Mouse (Mus musculus): Measurements from ENCODE around the gene Mixl1. TPM values are rescaled to one million over a fixed set of nuclear protein-coding genes. Genes with fewer than 3 reads are reported as not detected.

Mixl1 gene
- polyA plus RNA-seq, 1 experiment from 2014 or later = not detected

DNA sequence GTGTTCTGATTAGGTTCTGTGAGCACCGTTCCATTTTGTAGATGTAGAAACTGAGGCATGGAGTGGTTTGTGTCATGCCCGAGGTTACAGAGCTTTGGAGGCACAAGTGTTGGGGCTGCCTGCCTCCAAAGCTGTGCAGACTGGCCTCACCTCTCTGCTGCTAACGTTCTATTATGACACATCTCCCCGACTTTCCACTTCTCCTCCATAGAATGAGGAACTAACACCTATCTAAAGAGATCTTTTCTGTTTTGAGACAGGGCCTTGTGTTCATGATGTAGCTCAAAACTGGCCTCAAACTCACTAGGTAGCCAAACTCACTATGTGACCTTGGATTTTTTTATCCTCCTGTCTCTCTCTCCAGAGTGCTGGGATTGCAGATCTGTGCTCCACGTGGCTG, 21.9 kb upstream of the Mixl1 start:
- H3K36me3 ChIP-seq (ENCODE audit: control insufficient read depth, insufficient read depth, low read length) = no peaks in the 10 kb centered on the region
- ATAC-seq (ENCODE audit: low read depth) = no peak
- WGBS = 76% methylated on average over 5 of the region's 5 CpGs

DNA sequence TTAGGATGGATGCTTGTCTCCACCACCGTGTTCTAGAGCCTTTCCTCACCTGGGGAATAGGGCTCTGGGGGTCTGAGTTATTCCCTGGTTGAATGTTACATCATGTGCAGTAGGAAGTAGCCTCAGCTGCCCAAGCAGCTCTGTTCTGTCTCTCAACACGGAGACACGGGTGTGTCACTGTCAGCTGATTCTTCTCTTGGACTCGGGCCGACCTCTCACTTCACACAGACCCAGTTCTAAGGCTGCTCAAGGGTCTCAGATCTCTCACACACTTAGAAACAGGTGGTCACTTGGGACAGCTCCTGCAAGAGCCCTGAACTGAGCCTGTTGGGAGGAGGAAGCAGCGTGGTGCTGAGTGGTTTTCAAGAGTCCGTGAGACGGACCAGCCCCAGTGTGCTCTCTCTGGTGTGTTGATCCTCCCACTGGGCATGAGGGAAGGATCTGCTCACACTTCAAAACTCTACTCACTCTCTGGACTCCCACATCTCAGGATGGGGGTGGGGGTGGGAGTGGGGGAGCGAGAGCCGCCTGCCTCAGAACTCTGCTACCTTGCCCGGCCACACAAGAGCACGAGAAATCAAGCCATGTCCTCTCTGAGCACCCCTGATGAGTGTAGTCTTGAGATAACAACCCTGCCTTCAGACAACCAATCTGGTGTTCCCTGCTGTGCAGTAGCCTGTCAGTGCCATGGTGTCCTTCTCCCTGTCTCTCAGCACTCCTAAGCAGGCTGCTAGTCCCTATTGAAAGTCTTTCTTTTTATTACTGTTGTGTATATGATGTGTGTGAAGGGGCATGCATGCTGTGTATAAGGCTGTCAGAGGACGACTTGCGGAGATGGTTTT, 12.3 kb upstream of the Mixl1 start:
- ATAC-seq (ENCODE audit: low read depth) = no peak
- no peak overlapping the region for H3K27ac ChIP-seq (ENCODE audit: low read depth, low read length)
- H3K4me1 ChIP-seq (ENCODE audit: control insufficient read depth, insufficient read depth, low read length) = no peaks in the 10 kb centered on the region
- no peak overlapping the region for H3K4me3 ChIP-seq (ENCODE audit: low read depth, low read length)
- H3K36me3 ChIP-seq (ENCODE audit: control insufficient read depth, insufficient read depth, low read length) = no peaks in the 10 kb centered on the region
- no peaks in the 10 kb centered on the region for H3K27me3 ChIP-seq (ENCODE audit: control insufficient read depth, insufficient read depth, low read length)
- H3K4me2 ChIP-seq (ENCODE audit: low read depth, low read length) = no peak overlapping the region
- 77% methylated on average over 14 of the region's 14 CpGs for WGBS
- H3K9me3 ChIP-seq (ENCODE audit: control insufficient read depth, low read length) = no peaks in the 10 kb centered on the region
- no peak overlapping the region for H3K9ac ChIP-seq (replicated peaks; ENCODE audit: low read depth, low read length)

More for the DNA sequence above, 21.9 kb upstream of the Mixl1 start:
- H3K9ac ChIP-seq (replicated peaks; ENCODE audit: low read depth, low read length) = no peak overlapping the region
- no peak overlapping the region for H3K27ac ChIP-seq (ENCODE audit: low read depth, low read length)
- H3K4me1 ChIP-seq (ENCODE audit: control insufficient read depth, insufficient read depth, low read length) = no peaks in the 10 kb centered on the region
- no peaks in the 10 kb centered on the region for H3K9me3 ChIP-seq (ENCODE audit: control insufficient read depth, low read length)
- H3K4me2 ChIP-seq (ENCODE audit: low read depth, low read length) = no peak overlapping the region
- no peak overlapping the region for H3K4me3 ChIP-seq (ENCODE audit: low read depth, low read length)
- H3K27me3 ChIP-seq (ENCODE audit: control insufficient read depth, insufficient read depth, low read length) = no peaks in the 10 kb centered on the region

DNA sequence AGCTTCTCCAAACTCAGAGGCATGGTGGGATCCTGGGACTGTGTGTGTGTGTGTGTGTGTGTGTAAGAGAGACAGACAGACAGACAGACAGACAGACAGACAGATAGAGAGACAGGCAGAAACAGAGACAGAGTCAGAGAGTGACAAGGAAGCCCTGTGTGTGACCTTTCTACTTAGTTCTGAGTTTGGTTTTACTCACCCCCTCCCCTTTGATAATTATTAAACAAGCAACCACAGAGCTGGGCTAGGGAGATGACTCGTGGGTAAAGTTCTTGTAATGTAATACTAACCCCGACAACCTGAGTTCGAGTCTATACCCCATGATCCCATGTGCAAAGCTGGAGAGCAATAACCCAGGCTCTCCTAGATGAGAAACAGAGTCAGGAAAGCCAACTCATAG, 11.0 kb upstream of the Mixl1 start:
- Histone ChIP-seq H3K27me3 (ENCODE audit: control insufficient read depth, insufficient read depth, low read length) (no peaks in the 10 kb centered on the region), H3K4me1 (ENCODE audit: control insufficient read depth, insufficient read depth, low read length) (no peaks in the 10 kb centered on the region), H3K27ac (ENCODE audit: low read depth, low read length) (no peak overlapping the region), H3K9ac (replicated peaks; ENCODE audit: low read depth, low read length) (no peak overlapping the region), H3K4me3 (ENCODE audit: low read depth, low read length) (no peak overlapping the region), H3K4me2 (ENCODE audit: low read depth, low read length) (no peak overlapping the region), H3K36me3 (ENCODE audit: control insufficient read depth, insufficient read depth, low read length) (no peaks in the 10 kb centered on the region), H3K9me3 (ENCODE audit: control insufficient read depth, low read length) (no peaks in the 10 kb centered on the region)
- ATAC-seq (ENCODE audit: low read depth) = no peak
- 86% methylated on average over 3 of the region's 3 CpGs for WGBS

DNA sequence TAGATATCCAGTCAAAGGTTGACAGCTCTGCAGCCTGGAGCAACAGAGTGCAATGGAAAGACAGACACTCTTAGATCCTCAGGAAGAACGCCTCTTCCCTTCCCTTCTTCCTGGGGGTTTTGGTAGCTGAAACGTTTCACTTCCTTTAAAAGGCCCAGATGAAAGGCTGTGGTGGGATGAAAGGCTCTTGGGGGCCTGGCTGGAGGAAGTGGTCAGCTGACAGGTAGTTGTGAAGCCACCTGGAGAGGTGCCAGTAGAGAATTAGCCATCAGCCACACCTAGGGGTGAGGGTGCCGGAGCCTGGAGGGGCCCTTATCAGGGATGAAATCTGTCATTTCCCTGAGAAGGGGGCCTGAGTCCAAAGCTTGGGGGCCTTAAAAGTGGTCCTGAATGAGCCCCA, 10.5 kb upstream of the Mixl1 start:
- H3K27me3 ChIP-seq (ENCODE audit: control insufficient read depth, insufficient read depth, low read length) = no peaks in the 10 kb centered on the region
- no peaks in the 10 kb centered on the region for H3K4me1 ChIP-seq (ENCODE audit: control insufficient read depth, insufficient read depth, low read length)
- H3K36me3 ChIP-seq (ENCODE audit: control insufficient read depth, insufficient read depth, low read length) = no peaks in the 10 kb centered on the region
- ATAC-seq (ENCODE audit: low read depth) = no peak
- no peak overlapping the region for H3K4me3 ChIP-seq (ENCODE audit: low read depth, low read length)
- 48% methylated on average over 3 of the region's 3 CpGs for WGBS
- no peak overlapping the region for H3K9ac ChIP-seq (replicated peaks; ENCODE audit: low read depth, low read length)
- H3K27ac ChIP-seq (ENCODE audit: low read depth, low read length) = no peak overlapping the region
- no peaks in the 10 kb centered on the region for H3K9me3 ChIP-seq (ENCODE audit: control insufficient read depth, low read length)
- no peak overlapping the region for H3K4me2 ChIP-seq (ENCODE audit: low read depth, low read length)

GRCm38 (mm10) chr1:180703400-180703799, 6.6 kb upstream of the Mixl1 start:
- H3K4me2 ChIP-seq (ENCODE audit: low read depth, low read length) = no peak overlapping the region

GRCm38 (mm10) chr1:180698063-180698462, 1.2 kb upstream of the Mixl1 start:
- ATAC-seq (ENCODE audit: low read depth) = no peak
- Histone ChIP-seq H3K4me2 (ENCODE audit: low read depth, low read length) (no peak overlapping the region), H3K9ac (replicated peaks; ENCODE audit: low read depth, low read length) (no peak overlapping the region), H3K4me1 (ENCODE audit: control insufficient read depth, insufficient read depth, low read length) (peaks cover 4% of the 10 kb centered on the region), H3K9me3 (ENCODE audit: control insufficient read depth, low read length) (no peaks in the 10 kb centered on the region), H3K4me3 (ENCODE audit: low read depth, low read length) (no peak overlapping the region), H3K27ac (ENCODE audit: low read depth, low read length) (no peak overlapping the region), H3K36me3 (ENCODE audit: control insufficient read depth, insufficient read depth, low read length) (no peaks in the 10 kb centered on the region), H3K27me3 (ENCODE audit: control insufficient read depth, insufficient read depth, low read length) (peaks cover 26% of the 10 kb centered on the region)
- WGBS = 49% methylated on average over 5 of the region's 5 CpGs

More at GRCm38 (mm10) chr1:180703400-180703799, 6.6 kb upstream of the Mixl1 start:
- H3K9ac ChIP-seq (replicated peaks; ENCODE audit: low read depth, low read length) = no peak overlapping the region
- no peaks in the 10 kb centered on the region for H3K4me1 ChIP-seq (ENCODE audit: control insufficient read depth, insufficient read depth, low read length)
- no peaks in the 10 kb centered on the region for H3K9me3 ChIP-seq (ENCODE audit: control insufficient read depth, low read length)
- no peak overlapping the region for H3K4me3 ChIP-seq (ENCODE audit: low read depth, low read length)
- no peaks in the 10 kb centered on the region for H3K36me3 ChIP-seq (ENCODE audit: control insufficient read depth, insufficient read depth, low read length)
- no peak for ATAC-seq (ENCODE audit: low read depth)
- 46% methylated on average over 6 of the region's 6 CpGs for WGBS
- H3K27me3 ChIP-seq (ENCODE audit: control insufficient read depth, insufficient read depth, low read length) = no peaks in the 10 kb centered on the region
- no peak overlapping the region for H3K27ac ChIP-seq (ENCODE audit: low read depth, low read length)

DNA sequence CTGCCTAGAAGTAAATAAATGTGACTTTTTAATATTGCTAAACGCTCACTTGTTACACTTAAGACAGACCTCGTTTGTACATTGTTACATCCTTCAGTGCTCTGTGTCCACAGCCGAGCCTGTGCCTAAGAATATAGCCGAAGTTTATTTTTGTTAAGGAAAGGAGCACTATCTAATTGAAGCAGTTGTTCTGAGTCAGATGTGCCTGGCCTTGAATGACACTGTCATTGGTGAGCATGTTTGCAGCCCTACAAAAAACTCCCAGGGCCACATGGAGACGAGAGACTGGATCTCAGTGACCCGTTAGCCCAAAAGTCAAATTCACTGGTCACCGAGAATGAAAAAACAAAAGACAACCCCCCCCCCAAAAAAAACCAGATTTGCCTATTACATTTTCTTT, 5.5 kb downstream of the Mixl1 start:
- H3K27ac ChIP-seq (ENCODE audit: low read depth, low read length) = no peak overlapping the region
- WGBS = 93% methylated on average over 7 of the region's 7 CpGs
- no peak overlapping the region for H3K4me2 ChIP-seq (ENCODE audit: low read depth, low read length)
- H3K9me3 ChIP-seq (ENCODE audit: control insufficient read depth, low read length) = no peaks in the 10 kb centered on the region
- H3K4me3 ChIP-seq (ENCODE audit: low read depth, low read length) = no peak overlapping the region
- ATAC-seq (ENCODE audit: low read depth) = no peak
- H3K9ac ChIP-seq (replicated peaks; ENCODE audit: low read depth, low read length) = no peak overlapping the region
- peaks cover 11% of the 10 kb centered on the region for H3K27me3 ChIP-seq (ENCODE audit: control insufficient read depth, insufficient read depth, low read length)
- H3K4me1 ChIP-seq (ENCODE audit: control insufficient read depth, insufficient read depth, low read length) = no peaks in the 10 kb centered on the region
- H3K36me3 ChIP-seq (ENCODE audit: control insufficient read depth, insufficient read depth, low read length) = peaks cover 12% of the 10 kb centered on the region; the same call in 1 of the 2 replicates

Other genes starting within 250 kb of the Mixl1 start
- 19.5 and 27.7 TPM in 2 replicates for gene Stum, start 213.5 kb downstream of the Mixl1 start, polyA plus RNA-seq (2014; fragmentation: Nextera tagmentation; extraction: Ambion mirVana)
- gene Parp1, start 128.1 kb downstream of the Mixl1 start, polyA plus RNA-seq (2014; fragmentation: Nextera tagmentation; extraction: Ambion mirVana) = 76.2 and 107 TPM in 2 replicates
- 10.3 and 11.6 TPM in 2 replicates for gene Lin9, start 55.9 kb downstream of the Mixl1 start, polyA plus RNA-seq (2014; fragmentation: Nextera tagmentation; extraction: Ambion mirVana)
- gene Acbd3, start 29.0 kb upstream of the Mixl1 start, polyA plus RNA-seq (2014; fragmentation: Nextera tagmentation; extraction: Ambion mirVana) = 31.1 and 33.4 TPM in 2 replicates
- 3,180 and 3,430 TPM in 2 replicates for gene H3f3a, start 116.9 kb upstream of the Mixl1 start, polyA plus RNA-seq (2014; fragmentation: Nextera tagmentation; extraction: Ambion mirVana)
- 29.0 and 32.4 TPM in 2 replicates for gene Sde2, start 154.1 kb upstream of the Mixl1 start, polyA plus RNA-seq (2014; fragmentation: Nextera tagmentation; extraction: Ambion mirVana)
- 0.58 and 1.9 TPM in 2 replicates for gene Lefty2, start 196.1 kb upstream of the Mixl1 start, polyA plus RNA-seq (2014; fragmentation: Nextera tagmentation; extraction: Ambion mirVana)
- 63.3 and 65.9 TPM in 2 replicates for gene Pycr2, start 207.3 kb upstream of the Mixl1 start, polyA plus RNA-seq (2014; fragmentation: Nextera tagmentation; extraction: Ambion mirVana)
- 0.41 TPM in 1 of 2 replicates, not detected in the other for gene Lefty1, start 238.0 kb upstream of the Mixl1 start, polyA plus RNA-seq (2014; fragmentation: Nextera tagmentation; extraction: Ambion mirVana)
- 0.71 and 1.4 TPM in 2 replicates for gene Tmem63a, start 245.3 kb upstream of the Mixl1 start, polyA plus RNA-seq (2014; fragmentation: Nextera tagmentation; extraction: Ambion mirVana)

Data from neural tube, embryonic 14.5 days (tissue).